Mouse (Mus musculus) C2C12 (cell line): ENCODE data around the gene Tmem63c. TPM values are rescaled to one million over a fixed set of nuclear protein-coding genes. Genes with fewer than 3 reads are reported as not detected.

Source experiments
- H3K27me3 ChIP-seq: one replicate; pipeline ENCODE4 v1.6.1; 2011; ENCODE audit not compliant: control insufficient read depth, insufficient read depth, insufficient read length
- H3K36me3 ChIP-seq: one replicate; pipeline ENCODE4 v1.6.1; 2011; ENCODE audit not compliant: control insufficient read depth, insufficient read depth
- H3K4me3 ChIP-seq: one replicate; pipeline ENCODE4 v1.5.1; 2011; ENCODE audit warnings: mild to moderate bottlenecking, control low read depth; ENCODE audit not compliant: poor library complexity, insufficient read depth, severe bottlenecking
- H3K79me2 ChIP-seq: one replicate; pipeline ENCODE4 v1.6.1; 2011; ENCODE audit not compliant: control insufficient read depth, insufficient read depth
- H3K79me3 ChIP-seq: one replicate; pipeline ENCODE4 v1.6.1; 2011; ENCODE audit warnings: low read depth, control low read depth
- H3ac ChIP-seq: one replicate; pipeline ENCODE3; 2011; ENCODE audit warnings: low read depth; ENCODE audit not compliant: control insufficient read depth, insufficient read length
- CEBPB ChIP-seq: IDR thresholded peaks from one replicate; pipeline ENCODE4 v1.6.1; 2011; ENCODE audit warnings: low read depth, mild to moderate bottlenecking, control low read depth, moderate library complexity
- CTCF ChIP-seq: IDR thresholded peaks from one replicate; pipeline ENCODE4 v1.5.1; 2011; ENCODE audit not compliant: control insufficient read depth, insufficient read depth, insufficient read length
- FOSL1 ChIP-seq: IDR thresholded peaks from one replicate; pipeline ENCODE4 v1.8.0; 2011; ENCODE audit warnings: mild to moderate bottlenecking, low read length; ENCODE audit not compliant: poor library complexity, insufficient read depth, severe bottlenecking
- MAX ChIP-seq: IDR thresholded peaks from one replicate; pipeline ENCODE4 v1.6.1; 2011; ENCODE audit warnings: mild to moderate bottlenecking, control low read depth
- MYOD1 ChIP-seq: IDR thresholded peaks from one replicate; pipeline ENCODE4 v1.6.1; 2011; ENCODE audit warnings: low read depth; ENCODE audit not compliant: control insufficient read depth, insufficient read length
- MYOG ChIP-seq: IDR thresholded peaks from one replicate; pipeline ENCODE4 v1.6.1; 2011; ENCODE audit not compliant: control insufficient read depth, insufficient read length; ENCODE audit errors: extremely low read depth
- USF1 ChIP-seq: IDR thresholded peaks from one replicate; pipeline ENCODE4 v1.6.1; 2011; ENCODE audit warnings: low read depth, mild to moderate bottlenecking, control low read depth, moderate library complexity
- polyA plus RNA-seq: library from polyadenylated mRNA; unstranded; fragments of >200 nt; fragmentation: generic; extraction: Trizol; gene quantifications from one replicate; pipeline ENCODE4 v1.2.1, GENCODE M21; 2012; ENCODE audit warnings: missing spikeins

Tmem63c gene
- polyA plus RNA-seq, 1 experiment: not detected

- Histone ChIP-seq H3K36me3 (peaks cover 22% of the 10 kb centered on the region), H3K27me3 (no peaks in the 10 kb centered on the region), H3K79me2 (no peaks in the 10 kb centered on the region), H3K4me3 (no peak overlapping the region), H3K79me3 (no peaks in the 10 kb centered on the region), H3ac (no peak overlapping the region)
- TF ChIP-seq FOSL1 (no peak), CEBPB (no peak), CTCF (no peak), MAX (no peak), MYOG (no peak), USF1 (no peak), MYOD1 (no peak)
Observed at GRCm38 (mm10) chr12:87130224-87130623, 109.1 kb downstream of the Tmem63c start.

- no peaks in the 10 kb centered on the region for H3K79me2 ChIP-seq
- H3K36me3 ChIP-seq: peaks cover 31% of the 10 kb centered on the region
- H3K4me3 ChIP-seq: no peak overlapping the region
- no peak for TF ChIP-seq MYOG
- no peak for TF ChIP-seq USF1
- no peak for TF ChIP-seq MYOD1
- no peak for TF ChIP-seq CTCF
- TF ChIP-seq CEBPB: no peak
- TF ChIP-seq MAX: no peak
- TF ChIP-seq FOSL1: no peak
- no peaks in the 10 kb centered on the region for H3K79me3 ChIP-seq
- H3K27me3 ChIP-seq: no peaks in the 10 kb centered on the region
- H3ac ChIP-seq: no peak overlapping the region
Observed at GRCm38 (mm10) chr12:87131181-87131580, 110.0 kb downstream of the Tmem63c start.

GRCm38 (mm10) chr12:87131619-87132018 lies 110.5 kb downstream of the Tmem63c start:
- H3K79me2 ChIP-seq: no peaks in the 10 kb centered on the region
- peaks cover 31% of the 10 kb centered on the region for H3K36me3 ChIP-seq
- no peak overlapping the region for H3K4me3 ChIP-seq
- no peaks in the 10 kb centered on the region for H3K27me3 ChIP-seq
- H3ac ChIP-seq: no peak overlapping the region
- no peaks in the 10 kb centered on the region for H3K79me3 ChIP-seq
- TF ChIP-seq FOSL1: no peak
- TF ChIP-seq CEBPB: no peak
- no peak for TF ChIP-seq USF1
- no peak for TF ChIP-seq MAX
- no peak for TF ChIP-seq MYOD1
- no peak for TF ChIP-seq CTCF
- no peak for TF ChIP-seq MYOG

GRCm38 (mm10) chr12:87132210-87132609 lies 111.1 kb downstream of the Tmem63c start:
- H3ac ChIP-seq: no peak overlapping the region
- TF ChIP-seq MYOG: no peak
- TF ChIP-seq CEBPB: no peak
- TF ChIP-seq USF1: no peak
- no peak for TF ChIP-seq CTCF
- TF ChIP-seq MYOD1: no peak
- no peak for TF ChIP-seq MAX
- TF ChIP-seq FOSL1: no peak
- H3K79me3 ChIP-seq: no peaks in the 10 kb centered on the region
- H3K27me3 ChIP-seq: no peaks in the 10 kb centered on the region
- no peaks in the 10 kb centered on the region for H3K79me2 ChIP-seq
- H3K4me3 ChIP-seq: no peak overlapping the region
- peaks cover 34% of the 10 kb centered on the region for H3K36me3 ChIP-seq

GRCm38 (mm10) chr12:87132784-87133183 lies 111.6 kb downstream of the Tmem63c start:
- H3K27me3 ChIP-seq: no peaks in the 10 kb centered on the region
- H3K79me2 ChIP-seq: no peaks in the 10 kb centered on the region
- no peak overlapping the region for H3ac ChIP-seq
- TF ChIP-seq MYOD1 (no peak), MAX (no peak), CEBPB (no peak), USF1 (no peak), MYOG (no peak), FOSL1 (no peak), CTCF (no peak)
- H3K36me3 ChIP-seq: peaks cover 36% of the 10 kb centered on the region
- no peaks in the 10 kb centered on the region for H3K79me3 ChIP-seq
- H3K4me3 ChIP-seq: no peak overlapping the region

GRCm38 (mm10) chr12:87137439-87138341 lies 116.5 kb downstream of the Tmem63c start:
- H3K36me3 ChIP-seq: peaks cover 26% of the 10 kb centered on the region
- H3ac ChIP-seq: no peak overlapping the region
- no peaks in the 10 kb centered on the region for H3K79me3 ChIP-seq
- H3K27me3 ChIP-seq: no peaks in the 10 kb centered on the region
- H3K79me2 ChIP-seq: no peaks in the 10 kb centered on the region
- no peak overlapping the region for H3K4me3 ChIP-seq
- no peak for TF ChIP-seq CTCF
